Mouse (Mus musculus): ENCODE measurements around the gene Acnat1.
"Not testable (repeated sequence)": the region's sequence is repeated elsewhere in the genome, so short reads cannot be mapped to it uniquely, and the experiment has no call there.

The Acnat1 gene

GRCm38 (mm10) chr4:49456171-49456570 lies 17.5 kb downstream of the Acnat1 start:
- no peak for DNase-seq (ENCODE audit: low read depth, low spot score)

- DNase-seq (ENCODE audit: low read depth, low spot score): no peak
Observed at GRCm38 (mm10) chr4:49451848-49452551, 21.7 kb downstream of the Acnat1 start.

GRCm38 (mm10) chr4:49451133-49451847 lies 22.4 kb downstream of the Acnat1 start:
- DNase-seq (ENCODE audit: low read depth, low spot score): not testable (repeated sequence)

- DNase-seq (ENCODE audit: low read depth, low spot score): not testable (repeated sequence)
Observed at GRCm38 (mm10) chr4:49436968-49437367, 36.7 kb downstream of the Acnat1 start.

- DNase-seq (ENCODE audit: low read depth, low spot score): not testable (repeated sequence)
Observed at GRCm38 (mm10) chr4:49410151-49410550, 63.6 kb downstream of the Acnat1 start.

GRCm38 (mm10) chr4:49407957-49408356 lies 65.8 kb downstream of the Acnat1 start, which contains the start of gene Acnat2:
Gene Acnat2, minus strand, starts transcription at chr4:49408151.
- DNase-seq (ENCODE audit: low read depth, low spot score): not testable (repeated sequence)
